Mouse (Mus musculus) embryonic facial prominence, embryonic 15.5 days (tissue): Measurements from ENCODE around the gene Dnm1. TPM values are rescaled to one million over a fixed set of nuclear protein-coding genes. Genes with fewer than 3 reads are reported as not detected.
A peak's percentile ranks its signal among the peaks of the same experiment; 100 is the strongest.

Source experiments
- ATAC-seq: fragments of 200-750 bp; cut with Nextera tagmentation; 2 replicates; pipeline ENCODE4 v1.8.0; 2017; ENCODE audit warnings: low read depth, moderate TSS enrichment; ENCODE audit not compliant: insufficient number of reproducible peaks, low FRiP score, low TSS enrichment
- H3K27ac ChIP-seq: fragments of 300-500 bp; sonication (generic); replicated peaks from 2 replicates; pipeline ENCODE4 v1.5.1; 2015; ENCODE audit warnings: mild to moderate bottlenecking, inconsistent platforms
- H3K27me3 ChIP-seq: fragments of 300-500 bp; sonication (generic); 2 replicates; pipeline ENCODE4 v1.6.1; 2015; ENCODE audit warnings: inconsistent platforms
- H3K36me3 ChIP-seq: fragments of 300-500 bp; sonication (generic); 2 replicates; pipeline ENCODE4 v1.6.1; 2015; ENCODE audit warnings: mild to moderate bottlenecking, inconsistent platforms
- H3K4me1 ChIP-seq: fragments of 300-500 bp; sonication (generic); 2 replicates; pipeline ENCODE4 v1.6.1; 2015; ENCODE audit warnings: inconsistent platforms
- H3K4me2 ChIP-seq: fragments of 300-500 bp; sonication (generic); replicated peaks from 2 replicates; pipeline ENCODE4 v1.6.1; 2015; ENCODE audit warnings: mild to moderate bottlenecking, inconsistent platforms
- H3K4me3 ChIP-seq: fragments of 300-500 bp; sonication (generic); replicated peaks from 2 replicates; pipeline ENCODE4 v1.5.1; 2015; ENCODE audit warnings: mild to moderate bottlenecking, inconsistent platforms
- H3K9ac ChIP-seq: fragments of 300-500 bp; sonication (generic); 2 replicates; pipeline ENCODE4 v1.6.1; 2015; ENCODE audit warnings: inconsistent platforms
- H3K9me3 ChIP-seq: fragments of 300-500 bp; sonication (generic); replicated peaks from 2 replicates; pipeline ENCODE4 v1.6.1; 2016; ENCODE audit warnings: inconsistent platforms
- WGBS: fragments of 180-500 bp; shearing (Covaris S2); methylation state at CpG from one replicate; pipeline ENCODE4 v1.1.7; 2015; 5-methylcytosine and 5-hydroxymethylcytosine counted together
- polyA plus RNA-seq: library from polyadenylated mRNA; unstranded; fragments of >200 nt; fragmentation: Nextera tagmentation; extraction: Ambion mirVana; gene quantifications from 2 replicates; pipeline ENCODE4 v1.2.1, GENCODE M21; 2015

The Dnm1 gene
- polyA plus RNA-seq, 1 experiment from 2014 or later = 30.7 TPM

DNA sequence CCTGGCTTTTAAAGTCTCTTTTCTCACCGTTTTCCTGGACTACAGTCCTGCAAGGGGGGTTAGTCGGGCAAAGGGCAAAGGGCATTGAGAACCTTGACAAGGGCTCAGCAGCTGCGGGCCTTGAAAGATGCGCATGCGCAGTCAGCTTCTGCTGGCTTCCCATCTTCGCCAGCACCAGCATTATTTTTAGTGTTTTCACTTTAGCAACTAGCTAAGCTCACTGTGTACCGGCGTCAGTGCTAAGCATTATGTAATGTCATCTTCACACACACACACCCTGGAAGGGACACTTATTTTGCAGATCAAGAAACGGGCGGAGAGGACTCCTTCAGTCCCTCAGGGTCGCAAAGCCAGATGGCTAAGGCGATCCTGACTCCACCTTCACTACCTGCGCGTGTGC lies 7.6 kb upstream of the Dnm1 start:
- H3K4me3 ChIP-seq = peak overlapping the region; percentile 44
- ATAC-seq = no peak
- 4% methylated on average over 14 of the region's 14 CpGs for WGBS
- H3K27ac ChIP-seq = 0 out of 2 replicates have a peak overlapping the region, but pooled peaks have one; percentile 28
- H3K27me3 ChIP-seq = no peaks in the 10 kb centered on the region
- peaks cover 27% of the 10 kb centered on the region for H3K4me1 ChIP-seq
- H3K9me3 ChIP-seq = no peaks in the 10 kb centered on the region
- peak overlapping the region; percentile 83 for H3K4me2 ChIP-seq
- H3K36me3 ChIP-seq = peaks cover 3% of the 10 kb centered on the region; the same call in 1 of the 2 replicates
- no peak overlapping the region for H3K9ac ChIP-seq

DNA sequence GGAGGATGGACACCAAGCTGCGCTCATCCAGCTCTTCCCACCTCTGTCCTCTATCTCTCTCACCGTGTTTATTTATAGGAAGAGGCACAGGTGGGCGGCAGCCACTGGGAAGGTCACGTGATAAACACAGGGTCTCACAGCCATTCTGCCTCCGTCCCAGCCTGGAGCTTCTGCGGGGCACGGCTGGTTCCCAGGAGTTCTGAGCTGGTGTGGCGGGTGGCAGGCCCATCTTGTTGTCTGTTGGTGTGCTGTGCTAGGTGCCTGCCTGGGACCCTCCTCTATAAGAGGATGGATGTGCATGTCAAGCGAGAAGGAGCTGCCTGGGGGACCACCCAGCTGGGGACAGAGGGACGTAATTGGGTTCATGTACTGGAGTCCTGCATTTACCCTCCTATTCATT lies 5.2 kb upstream of the Dnm1 start:
- ATAC-seq = no peak
- Histone ChIP-seq H3K9ac (no peak overlapping the region), H3K27me3 (no peaks in the 10 kb centered on the region), H3K4me1 (peaks cover 18% of the 10 kb centered on the region), H3K9me3 (no peaks in the 10 kb centered on the region), H3K27ac (no peak overlapping the region), H3K4me3 (no peak overlapping the region), H3K4me2 (no peak overlapping the region), H3K36me3 (no peaks in the 10 kb centered on the region)
- WGBS = 68% methylated on average over 10 of the region's 10 CpGs

DNA sequence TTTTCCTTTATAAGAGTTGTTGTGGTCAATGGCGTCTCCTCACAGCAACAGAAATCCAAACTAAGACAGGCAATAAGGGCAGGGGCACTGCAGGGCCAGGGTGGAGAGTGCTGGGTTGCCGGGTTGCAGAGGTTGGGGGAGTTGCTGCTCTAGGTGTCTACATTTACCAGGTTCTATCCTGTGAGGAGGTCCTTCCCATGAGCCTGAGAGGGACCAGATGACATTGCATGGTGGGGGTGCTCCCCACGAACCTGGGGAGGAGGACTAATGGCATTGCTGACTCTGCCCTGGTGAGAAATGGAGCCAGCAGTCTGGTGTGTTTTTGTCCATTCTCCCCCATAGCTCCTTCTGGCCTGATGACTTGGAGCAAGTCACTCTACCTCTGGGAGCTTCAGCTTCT lies 4.6 kb upstream of the Dnm1 start:
- Histone ChIP-seq H3K4me1 (peaks cover 23% of the 10 kb centered on the region), H3K27me3 (no peaks in the 10 kb centered on the region), H3K9me3 (no peaks in the 10 kb centered on the region), H3K36me3 (no peaks in the 10 kb centered on the region), H3K27ac (no peak overlapping the region), H3K4me2 (no peak overlapping the region), H3K9ac (no peak overlapping the region), H3K4me3 (no peak overlapping the region)
- ATAC-seq = no peak
- WGBS = 61% methylated on average over 3 of the region's 3 CpGs

DNA sequence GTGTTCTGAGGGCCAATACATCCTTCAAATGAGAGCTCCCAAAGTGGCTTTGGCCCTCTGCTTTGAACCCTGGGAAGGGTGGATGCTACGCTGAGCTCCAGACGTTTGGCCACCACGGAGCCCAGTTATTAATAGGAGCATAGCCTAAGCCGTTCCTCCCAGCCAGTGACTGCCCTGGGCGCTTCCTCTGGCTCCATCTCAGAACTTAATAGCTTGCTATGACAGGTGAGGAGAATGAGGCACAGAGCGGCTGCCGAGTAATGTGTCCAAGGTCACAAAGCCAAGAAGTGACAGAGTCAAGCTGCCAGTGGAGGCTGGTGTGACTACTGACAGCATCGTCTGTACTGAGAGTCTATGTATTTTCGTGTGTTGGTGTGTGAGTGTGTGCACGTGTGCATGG lies 3.1 kb upstream of the Dnm1 start:
- 67% methylated on average over 10 of the region's 10 CpGs for WGBS
- Histone ChIP-seq H3K4me2 (no peak overlapping the region), H3K9ac (no peak overlapping the region)

DNA sequence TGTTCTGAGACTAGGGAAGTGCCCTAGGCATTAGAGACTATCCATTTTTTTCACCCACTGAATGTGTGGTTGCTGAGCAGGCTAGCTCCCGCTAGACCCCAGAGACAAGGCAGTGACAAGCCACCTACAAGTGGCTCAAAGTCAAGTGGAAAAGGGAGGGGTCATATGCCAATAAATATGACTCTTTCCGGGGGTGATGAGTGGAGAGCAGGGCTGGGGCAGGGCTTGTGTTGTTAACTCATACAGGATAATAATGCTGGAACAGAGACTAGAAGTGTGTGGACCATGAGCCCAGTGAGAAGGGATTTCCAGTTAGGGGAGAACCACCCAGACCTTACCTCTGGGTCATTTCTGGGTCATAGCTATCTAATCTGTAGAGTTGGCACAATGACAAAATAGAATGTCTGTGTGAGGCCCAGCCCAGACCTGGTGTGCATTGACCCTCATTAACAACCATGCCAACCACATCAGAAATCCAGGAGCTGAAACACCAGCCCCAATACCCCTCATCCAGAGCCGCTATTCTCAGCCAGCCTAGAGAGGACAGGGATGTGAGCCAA lies 1.3 kb upstream of the Dnm1 start:
- H3K4me3 ChIP-seq = no peak overlapping the region
- H3K27ac ChIP-seq = no peak overlapping the region
- H3K4me1 ChIP-seq = peaks cover 39% of the 10 kb centered on the region
- H3K36me3 ChIP-seq = no peaks in the 10 kb centered on the region
- H3K9ac ChIP-seq = no peak overlapping the region
- H3K4me2 ChIP-seq = no peak overlapping the region
- ATAC-seq = no peak
- no peaks in the 10 kb centered on the region for H3K9me3 ChIP-seq
- H3K27me3 ChIP-seq = no peaks in the 10 kb centered on the region
- WGBS = 90% methylated on average over 3 of the region's 3 CpGs

More for the DNA sequence above, 3.1 kb upstream of the Dnm1 start:
- Histone ChIP-seq H3K4me3 (no peak overlapping the region), H3K27ac (no peak overlapping the region), H3K9me3 (no peaks in the 10 kb centered on the region), H3K4me1 (peaks cover 29% of the 10 kb centered on the region), H3K27me3 (no peaks in the 10 kb centered on the region), H3K36me3 (no peaks in the 10 kb centered on the region)
- no peak for ATAC-seq

DNA sequence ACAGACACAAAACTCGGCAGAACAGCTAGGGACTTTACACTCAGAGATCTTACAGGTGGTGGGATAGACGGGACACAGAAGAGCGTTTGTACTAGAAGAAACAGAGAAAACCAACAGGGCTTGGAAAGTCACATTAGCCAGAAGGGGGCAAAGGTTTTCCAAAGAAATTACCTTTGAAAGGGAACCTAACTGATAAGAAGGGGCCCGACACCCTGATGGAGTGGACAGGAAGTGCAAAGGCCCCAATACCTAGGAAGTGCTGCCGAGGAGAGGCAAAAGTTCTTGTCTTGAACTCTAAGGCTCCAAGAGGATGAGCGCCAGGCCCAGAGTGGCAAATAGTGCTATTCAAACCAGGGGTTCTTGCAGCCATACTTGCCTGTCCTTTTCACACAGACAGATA lies 698 bp upstream of the Dnm1 start:
- Histone ChIP-seq H3K36me3 (no peaks in the 10 kb centered on the region), H3K9me3 (no peaks in the 10 kb centered on the region), H3K27me3 (no peaks in the 10 kb centered on the region), H3K4me2 (no peak overlapping the region), H3K27ac (no peak overlapping the region), H3K4me1 (peaks cover 44% of the 10 kb centered on the region), H3K9ac (no peak overlapping the region), H3K4me3 (no peak overlapping the region)
- ATAC-seq = no peak
- 72% methylated on average over 6 of the region's 6 CpGs for WGBS

DNA sequence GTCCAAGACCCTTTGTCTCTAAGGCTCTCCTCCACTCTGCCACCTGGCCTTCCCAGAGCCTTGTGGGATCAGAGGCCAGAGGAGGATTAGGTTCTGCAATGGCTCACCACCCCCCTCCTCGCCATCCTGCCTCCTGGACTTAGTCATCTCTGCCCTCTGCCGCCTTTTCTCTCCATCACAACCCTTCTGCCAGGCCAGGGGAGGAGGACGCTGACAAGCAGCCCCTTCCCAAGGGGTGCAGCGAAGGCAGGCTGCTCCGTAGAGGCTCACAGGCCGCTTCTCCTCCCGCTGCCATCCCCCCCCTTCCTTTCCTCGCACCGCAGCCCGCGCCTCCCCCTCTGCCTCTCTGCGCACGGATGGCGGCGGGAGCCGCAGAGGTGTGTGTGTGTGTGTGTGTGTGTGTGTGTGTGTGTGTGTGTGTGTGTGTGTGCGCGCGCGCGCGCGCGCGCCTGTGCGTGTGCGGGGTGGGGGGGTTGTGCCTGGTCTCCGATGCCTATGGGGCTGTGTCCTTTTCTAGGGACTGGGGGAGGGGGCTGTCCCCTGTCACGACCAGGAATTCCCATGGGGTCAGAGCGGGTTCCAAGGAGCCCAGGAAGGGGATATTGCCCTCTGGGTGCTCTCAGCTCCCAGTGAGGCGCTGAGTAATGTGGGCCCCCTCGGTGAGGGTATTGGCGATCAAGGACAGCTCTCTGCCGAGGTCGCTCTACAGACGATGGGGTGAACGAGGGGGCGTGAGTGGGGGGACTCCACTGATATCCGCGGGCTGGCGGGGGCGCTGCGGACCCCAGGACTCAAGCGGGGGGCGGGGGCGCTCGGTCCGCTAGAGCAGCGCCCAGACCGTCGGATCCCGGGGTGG lies 759 bp downstream of the Dnm1 start, which contains the start of gene Ciz1:
Gene Ciz1, plus strand, starts transcription at position 177 of the 856 bp plus-strand sequence.
- 0 out of 2 replicates have a peak, but pooled peaks cover 4% of the 10 kb centered on the region for H3K36me3 ChIP-seq
- peak within 1 kb of the TSS; percentile 80 for H3K9ac ChIP-seq
- H3K27me3 ChIP-seq = no peaks in the 10 kb centered on the region
- peak within 1 kb of the TSS; percentile 80 for H3K4me3 ChIP-seq
- H3K27ac ChIP-seq = peak within 1 kb of the TSS; percentile 90
- peak within 1 kb of the TSS; percentile 84 for H3K4me2 ChIP-seq
- no peaks in the 10 kb centered on the region for H3K9me3 ChIP-seq
- H3K4me1 ChIP-seq = peaks cover 47% of the 10 kb centered on the region
- peak; percentile 36 for ATAC-seq
- under 1% methylated on average over 41 of the region's 52 CpGs for WGBS

DNA sequence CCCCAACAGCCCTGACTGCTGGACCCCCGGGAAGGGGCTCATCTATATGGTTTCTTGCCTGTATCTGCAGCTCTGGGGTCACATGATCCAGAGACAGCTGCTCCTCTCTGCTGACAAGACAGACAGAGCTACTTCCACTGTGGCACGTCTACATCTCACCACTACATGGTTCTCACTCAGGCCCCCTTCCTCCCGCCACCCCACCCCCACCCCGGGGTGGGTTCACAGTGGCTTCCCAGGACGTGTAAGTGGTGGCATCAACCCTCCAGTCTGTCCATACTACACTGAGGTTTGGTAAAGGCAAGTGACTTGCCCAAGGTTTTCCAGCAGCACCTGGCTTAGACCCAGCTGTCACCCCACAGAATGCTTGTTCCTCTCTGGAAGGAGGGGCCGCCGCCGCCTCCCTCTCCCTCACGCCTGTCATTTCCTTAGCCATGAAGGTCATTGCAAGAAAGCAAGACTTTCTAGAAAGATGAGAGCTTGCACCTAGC lies 1.6 kb downstream of the Dnm1 start:
- Histone ChIP-seq H3K27me3 (no peaks in the 10 kb centered on the region), H3K27ac (peak overlapping the region; percentile 90), H3K9me3 (no peaks in the 10 kb centered on the region), H3K9ac (0 out of 2 replicates have a peak overlapping the region, but pooled peaks have one; percentile 80), H3K4me1 (peaks cover 47% of the 10 kb centered on the region), H3K4me3 (peak overlapping the region; percentile 80), H3K4me2 (peak overlapping the region; percentile 84), H3K36me3 (peaks cover 4% of the 10 kb centered on the region; the same call in 1 of the 2 replicates)
- 45% methylated on average over 9 of the region's 9 CpGs for WGBS
- no peak for ATAC-seq

DNA sequence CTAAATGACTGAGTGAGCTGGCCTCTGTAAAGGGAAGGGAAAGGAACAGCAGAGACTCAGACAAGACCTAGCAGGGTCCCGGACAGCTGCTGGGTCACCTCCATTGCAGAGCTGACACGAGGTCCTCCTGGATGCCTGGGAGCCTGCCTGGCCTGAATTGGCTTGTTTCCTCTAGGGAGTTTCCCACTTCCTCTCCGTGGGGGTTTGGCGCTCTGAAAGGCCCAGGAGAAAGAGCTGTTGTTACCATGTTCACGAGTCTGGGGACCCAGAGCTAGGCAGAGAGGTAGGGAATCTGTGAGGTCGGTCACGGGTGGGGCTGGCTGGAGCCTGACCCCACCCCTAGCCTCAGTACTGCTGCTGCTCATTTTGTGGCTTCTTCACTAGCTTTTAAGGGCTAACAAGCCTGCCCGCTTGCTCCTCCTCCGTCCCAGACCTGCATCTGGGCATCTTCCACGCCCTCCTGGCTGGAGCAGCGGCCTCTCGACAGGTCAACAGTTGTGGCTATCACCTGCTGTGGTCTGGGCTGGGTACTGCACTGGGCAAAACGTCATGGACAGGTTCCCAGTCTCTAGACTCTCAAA lies 2.6 kb downstream of the Dnm1 start:
- 47% methylated on average over 13 of the region's 13 CpGs for WGBS
- Histone ChIP-seq H3K9me3 (no peaks in the 10 kb centered on the region), H3K4me1 (peaks cover 47% of the 10 kb centered on the region), H3K27ac (0 out of 2 replicates have a peak overlapping the region, but pooled peaks have one; percentile 8), H3K4me3 (no peak overlapping the region), H3K27me3 (no peaks in the 10 kb centered on the region), H3K36me3 (peaks cover 4% of the 10 kb centered on the region; the same call in 1 of the 2 replicates), H3K4me2 (peak overlapping the region; percentile 84), H3K9ac (no peak overlapping the region)
- no peak for ATAC-seq

DNA sequence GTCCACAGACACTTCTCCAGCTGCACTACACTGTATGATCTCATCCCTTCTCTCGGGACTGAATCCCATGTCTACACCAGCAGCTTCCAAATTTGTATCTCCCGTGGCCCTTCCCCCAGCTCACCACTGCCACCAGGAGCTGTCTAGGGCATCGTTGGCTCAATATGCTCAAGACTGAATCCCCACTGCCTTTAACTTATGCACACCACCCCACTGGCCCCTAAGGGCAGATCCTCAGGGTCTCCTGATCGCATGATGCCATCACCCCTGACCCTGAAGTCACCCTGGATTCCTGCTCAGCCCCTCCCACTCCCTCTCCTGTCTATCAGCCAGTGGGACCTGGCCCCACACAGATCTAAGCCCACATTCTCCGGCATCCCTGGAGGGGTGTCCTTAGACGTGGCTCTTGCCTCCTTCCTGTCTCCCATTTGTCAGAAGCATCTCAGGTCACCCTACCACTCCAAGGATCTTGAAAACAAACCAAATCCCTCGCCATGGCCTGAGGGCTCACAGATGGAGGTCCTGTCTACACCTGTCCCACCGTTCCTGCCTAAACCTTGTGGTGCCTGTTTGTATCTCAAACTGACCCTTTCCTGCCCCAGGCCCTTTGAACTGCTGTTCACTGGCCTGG lies 3.4 kb downstream of the Dnm1 start:
- Histone ChIP-seq H3K9me3 (no peaks in the 10 kb centered on the region), H3K9ac (no peak overlapping the region), H3K27me3 (no peaks in the 10 kb centered on the region), H3K4me2 (no peak overlapping the region), H3K4me1 (peaks cover 50% of the 10 kb centered on the region), H3K36me3 (peaks cover 4% of the 10 kb centered on the region; the same call in 1 of the 2 replicates), H3K27ac (no peak overlapping the region), H3K4me3 (no peak overlapping the region)
- 43% methylated on average over 8 of the region's 8 CpGs for WGBS
- ATAC-seq = no peak

DNA sequence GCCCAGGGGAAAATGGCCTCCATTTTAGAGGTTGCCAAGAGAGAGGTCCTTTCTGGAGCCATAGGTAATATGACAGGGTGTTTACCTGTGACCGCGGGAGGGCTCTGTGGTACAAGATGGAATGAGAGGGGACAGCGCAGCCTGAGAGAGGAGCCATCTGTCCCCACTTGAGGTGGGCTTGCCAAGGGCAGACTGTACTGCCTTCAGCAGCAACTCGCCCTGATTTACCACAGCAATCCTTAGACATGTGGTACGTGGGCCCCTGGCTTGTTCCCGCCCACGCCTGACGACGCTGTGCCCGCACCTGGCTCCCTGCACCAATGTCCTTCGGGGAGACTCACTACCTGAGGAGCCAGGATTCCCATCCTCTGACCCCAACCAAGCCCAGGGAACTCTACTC lies 4.8 kb downstream of the Dnm1 start:
- ATAC-seq = no peak
- Histone ChIP-seq H3K4me2 (no peak overlapping the region), H3K36me3 (peaks cover 11% of the 10 kb centered on the region)

More for the DNA sequence above, 4.8 kb downstream of the Dnm1 start:
- Histone ChIP-seq H3K4me1 (peaks cover 58% of the 10 kb centered on the region), H3K9ac (no peak overlapping the region), H3K27ac (no peak overlapping the region), H3K4me3 (no peak overlapping the region), H3K9me3 (no peaks in the 10 kb centered on the region), H3K27me3 (no peaks in the 10 kb centered on the region)
- WGBS = 82% methylated on average over 11 of the region's 11 CpGs
